Mouse (Mus musculus) kidney, adult 11 months (tissue): ENCODE results near the gene Smim9.
"Not testable (repeated sequence)": the region's sequence is repeated elsewhere in the genome, so short reads cannot be mapped to it uniquely, and the experiment has no call there.

Source experiments
- DNase-seq: peaks from one replicate; pipeline ENCODE4 v3.0.0; 2022

Smim9 gene

DNA sequence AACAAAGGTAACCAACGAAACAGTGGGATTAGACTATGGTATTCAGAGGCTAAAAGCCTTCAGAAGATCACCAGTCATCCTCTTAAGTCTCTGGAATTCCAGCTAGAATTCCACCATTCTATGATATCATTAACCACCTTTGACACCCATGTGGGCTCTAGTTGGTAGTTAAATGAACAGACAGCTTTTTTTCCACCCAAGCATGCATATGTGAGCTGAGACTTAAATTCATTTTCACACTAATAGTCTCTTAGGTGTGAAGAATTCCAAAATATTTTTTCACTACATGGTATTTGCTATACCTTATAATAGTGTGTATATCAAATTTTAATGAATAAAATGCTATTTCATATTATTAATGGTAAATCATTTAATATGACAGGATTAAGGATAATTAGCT is at the start of gene Smim9:
Smim9 (minus strand) TSS at position 101 of the 400 bp plus-strand sequence.
- no peak for DNase-seq

DNA sequence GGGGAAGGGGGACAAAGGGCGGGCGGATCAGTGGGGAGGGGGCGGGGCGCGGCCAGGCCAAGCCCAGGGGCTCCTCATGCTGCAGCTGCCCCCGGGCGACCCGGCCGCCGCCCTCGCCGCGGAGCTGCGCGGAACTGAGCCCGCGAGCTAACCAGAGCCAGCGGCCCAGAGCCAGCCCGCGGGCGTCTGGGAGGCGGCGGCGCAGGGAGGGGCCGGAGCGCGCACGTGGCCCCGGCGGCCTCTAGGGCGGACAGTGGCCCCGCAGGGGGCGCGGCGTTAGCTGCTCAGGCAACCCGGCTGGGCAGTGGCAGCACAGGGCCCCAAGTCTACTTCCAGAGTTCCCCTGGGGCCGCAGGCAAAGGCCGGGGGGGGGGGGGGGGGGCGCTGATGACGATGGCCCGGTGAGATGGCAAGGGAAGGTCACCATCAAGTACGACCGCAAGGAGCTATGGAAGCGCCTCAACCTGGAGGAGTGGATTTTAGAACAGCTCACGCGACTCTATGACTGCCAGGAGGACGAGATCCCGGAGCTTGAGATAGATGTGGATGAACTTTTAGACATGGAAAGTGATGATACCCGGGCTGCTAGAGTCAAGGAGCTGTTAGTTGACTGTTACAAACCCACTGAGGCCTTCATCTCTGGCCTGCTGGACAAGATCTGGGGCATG is 7.9 kb downstream of the Smim9 start:
- DNase-seq, result peak; percentile 47

DNA sequence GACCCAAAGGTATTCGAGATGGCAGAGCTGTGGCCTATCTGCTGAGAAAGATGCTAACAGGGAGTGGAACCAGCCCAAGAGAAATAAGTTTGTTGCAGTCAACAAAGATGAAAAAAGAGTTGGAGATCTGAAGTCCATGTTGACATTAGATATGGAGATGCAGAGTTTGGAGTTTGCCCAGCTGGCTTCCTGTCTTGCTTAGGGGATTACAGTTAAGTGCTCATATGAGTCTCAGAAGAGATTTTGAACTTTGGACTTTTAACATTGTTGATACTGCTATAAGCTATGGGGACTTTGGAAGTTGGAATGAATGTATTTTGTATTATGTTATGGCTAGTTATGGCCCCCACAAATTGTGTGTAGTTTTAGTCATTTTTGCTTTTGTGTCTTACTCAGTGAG is 11.3 kb downstream of the Smim9 start:
- DNase-seq, result no peak

DNA sequence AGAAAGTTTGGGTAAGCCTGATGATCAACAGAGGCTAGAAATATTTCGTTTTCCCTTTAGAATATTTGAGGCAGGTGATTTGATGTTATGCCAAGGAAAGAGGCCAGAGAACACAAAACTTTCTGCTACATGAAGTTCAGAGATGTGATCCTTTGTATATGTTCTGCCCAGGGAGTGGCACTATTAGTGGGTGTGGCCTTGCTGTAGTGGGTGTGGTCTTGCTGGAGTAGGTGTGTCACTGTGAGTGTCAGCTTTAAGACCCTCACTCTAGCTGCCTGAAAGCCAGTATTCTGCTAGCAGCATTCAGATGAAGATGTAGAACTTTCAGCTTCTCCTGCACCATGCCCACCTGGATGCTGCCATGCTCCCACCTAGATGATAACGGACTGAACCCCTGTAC is 13.3 kb downstream of the Smim9 start:
- no peak for DNase-seq

DNA sequence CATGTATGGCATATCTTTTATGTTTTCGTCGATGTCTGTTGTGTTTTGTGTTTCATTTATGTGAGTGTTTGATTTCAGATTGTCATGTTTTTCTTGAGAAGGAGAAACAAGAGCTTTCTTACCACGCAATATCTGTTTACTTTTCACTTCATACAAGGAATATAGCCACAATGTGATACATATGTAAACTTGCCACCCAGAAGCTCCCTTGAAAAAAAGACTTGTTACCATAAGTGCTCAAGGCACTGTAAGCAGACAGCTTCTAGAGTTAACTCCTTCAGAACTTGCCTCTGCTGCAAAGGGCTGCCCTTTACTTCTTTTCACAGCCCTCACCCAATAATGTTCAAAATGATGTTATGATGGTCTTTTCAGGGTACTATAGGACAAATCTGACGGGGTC is 15.2 kb downstream of the Smim9 start:
- DNase-seq, result no peak

DNA sequence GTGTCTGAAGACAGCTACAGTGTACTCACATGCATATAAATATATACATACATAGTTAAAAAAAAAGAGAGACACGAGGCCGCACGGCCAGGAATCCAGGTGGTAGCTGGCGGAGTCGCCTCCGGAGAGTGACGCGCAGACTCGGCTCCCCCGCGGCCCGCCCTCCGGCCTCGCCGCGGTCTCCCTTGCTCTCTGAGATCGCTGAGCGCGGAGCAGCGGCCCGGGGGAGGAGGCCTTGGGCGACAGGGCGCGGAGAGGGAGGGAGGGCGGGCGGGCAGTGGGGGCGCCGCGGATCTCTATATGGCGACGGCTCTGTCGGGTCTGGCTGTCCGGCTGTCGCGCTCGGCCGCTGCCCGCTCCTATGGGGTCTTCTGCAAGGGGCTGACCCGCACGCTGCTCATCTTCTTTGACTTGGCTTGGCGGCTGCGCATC is 20.4 kb downstream of the Smim9 start:
- DNase-seq, result not testable (repeated sequence)

DNA sequence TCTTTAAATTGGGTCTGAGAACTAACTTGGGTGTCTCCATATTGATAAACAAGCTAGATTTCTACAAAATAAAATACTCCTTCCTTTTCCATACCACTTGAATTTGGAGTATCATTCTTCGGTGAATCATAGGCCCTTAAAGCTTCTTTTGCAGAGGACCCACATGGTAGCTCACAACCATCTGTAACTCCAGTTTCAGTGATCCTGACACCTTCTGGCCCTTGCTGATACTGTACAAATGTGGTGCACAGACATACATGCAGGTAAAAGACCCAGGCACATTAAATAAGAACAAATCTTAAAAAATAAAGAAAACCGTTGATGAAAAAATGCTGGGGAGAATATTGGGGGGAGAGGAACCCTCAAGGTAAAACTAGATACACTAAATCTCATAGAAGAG is 25.4 kb downstream of the Smim9 start:
- DNase-seq, result no peak

DNA sequence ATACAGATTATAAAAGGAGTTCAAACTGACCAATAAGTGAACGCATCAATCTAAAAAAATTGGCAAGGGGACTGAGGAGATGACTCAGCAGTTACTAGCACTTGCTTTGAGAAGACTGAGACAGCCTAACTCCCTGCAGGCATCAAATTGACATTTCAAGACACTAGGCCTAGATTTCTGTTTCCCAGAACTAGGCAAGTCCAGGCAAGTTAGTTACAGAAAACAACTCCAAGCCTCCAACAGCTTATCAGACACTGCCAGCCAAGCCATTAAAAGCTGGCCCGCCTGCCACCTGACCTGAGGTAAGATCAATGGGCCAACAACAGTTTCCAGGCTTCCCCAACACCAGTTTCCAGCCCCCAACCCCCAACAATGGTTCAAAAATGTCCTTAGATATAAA is 25.8 kb downstream of the Smim9 start:
- DNase-seq, result no peak

DNA sequence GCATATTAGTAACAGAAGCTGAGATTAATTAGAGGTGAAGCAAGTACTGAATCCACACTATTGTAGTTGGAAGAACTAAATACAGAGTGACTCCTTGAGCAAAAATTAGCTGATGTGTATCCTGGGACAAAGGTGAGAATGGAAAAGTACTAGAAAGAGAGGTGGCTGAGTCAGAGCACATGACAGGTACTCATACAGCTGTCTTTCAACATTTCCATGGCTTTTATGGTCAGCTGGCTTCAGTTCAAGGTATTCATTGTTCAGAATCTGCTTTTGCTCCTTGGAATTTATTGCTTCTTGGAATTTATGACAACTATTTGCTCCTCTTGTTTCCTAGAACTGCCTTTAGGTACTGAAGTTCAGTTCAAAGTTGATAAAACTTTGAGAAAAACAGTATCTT is 26.6 kb downstream of the Smim9 start:
- no peak for DNase-seq

DNA sequence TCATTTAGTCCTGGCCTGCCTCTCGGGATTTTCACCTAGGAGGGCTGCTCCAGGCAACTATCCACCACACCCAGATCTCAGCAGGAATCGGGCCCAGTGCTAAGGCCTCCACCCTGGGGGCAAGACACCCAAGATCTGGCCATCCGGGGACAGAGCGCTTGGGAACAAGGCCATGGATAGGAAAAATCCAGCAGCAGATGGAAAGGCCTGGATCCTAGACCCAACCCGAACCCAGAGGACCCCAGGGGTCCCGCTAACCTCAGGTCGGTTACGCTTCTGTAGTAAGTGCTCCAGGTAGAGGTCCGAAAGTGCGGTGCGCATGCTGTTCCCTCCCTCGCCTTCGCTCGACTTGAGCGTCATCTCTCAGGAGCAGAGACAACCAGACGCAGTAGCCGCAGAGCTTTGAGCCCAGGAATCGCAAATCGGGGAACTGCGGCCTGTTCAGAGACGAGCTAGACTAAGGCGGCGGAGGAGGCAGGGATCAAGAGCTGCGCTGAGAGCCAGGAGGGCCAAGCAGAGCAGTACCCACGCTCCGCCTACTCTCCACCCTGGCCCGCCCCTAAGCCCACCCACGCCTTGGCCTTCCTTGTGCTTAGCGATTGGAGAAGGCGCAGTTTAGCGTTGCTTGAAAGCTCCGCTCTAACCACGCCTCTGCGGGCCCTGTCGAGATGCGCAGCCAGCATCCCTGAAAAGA is 33.0 kb downstream of the Smim9 start, which contains the start of gene Mpp1:
Mpp1 (minus strand) TSS at position 550 of the 694 bp plus-strand sequence.
- peak; percentile 83 for DNase-seq

DNA sequence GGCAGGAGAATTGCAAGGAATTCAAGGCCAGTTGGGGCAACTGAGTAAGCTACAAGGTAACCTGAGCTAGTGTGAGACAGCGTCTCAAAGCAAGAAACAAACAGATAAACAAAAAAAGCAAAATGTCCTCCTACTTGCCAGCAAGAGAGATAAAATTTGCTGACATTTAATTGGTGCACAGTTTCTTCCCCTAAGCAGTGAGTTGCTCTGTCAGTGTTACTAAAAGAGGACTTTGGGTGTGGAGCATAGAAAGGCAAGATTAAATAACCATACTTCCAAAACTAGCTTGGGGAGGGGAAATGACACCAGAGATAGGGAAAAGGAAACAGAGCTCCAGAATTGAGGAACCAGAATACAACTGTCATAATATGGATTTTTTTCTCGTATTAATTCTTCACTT is 34.1 kb downstream of the Smim9 start:
- DNase-seq, result no peak

DNA sequence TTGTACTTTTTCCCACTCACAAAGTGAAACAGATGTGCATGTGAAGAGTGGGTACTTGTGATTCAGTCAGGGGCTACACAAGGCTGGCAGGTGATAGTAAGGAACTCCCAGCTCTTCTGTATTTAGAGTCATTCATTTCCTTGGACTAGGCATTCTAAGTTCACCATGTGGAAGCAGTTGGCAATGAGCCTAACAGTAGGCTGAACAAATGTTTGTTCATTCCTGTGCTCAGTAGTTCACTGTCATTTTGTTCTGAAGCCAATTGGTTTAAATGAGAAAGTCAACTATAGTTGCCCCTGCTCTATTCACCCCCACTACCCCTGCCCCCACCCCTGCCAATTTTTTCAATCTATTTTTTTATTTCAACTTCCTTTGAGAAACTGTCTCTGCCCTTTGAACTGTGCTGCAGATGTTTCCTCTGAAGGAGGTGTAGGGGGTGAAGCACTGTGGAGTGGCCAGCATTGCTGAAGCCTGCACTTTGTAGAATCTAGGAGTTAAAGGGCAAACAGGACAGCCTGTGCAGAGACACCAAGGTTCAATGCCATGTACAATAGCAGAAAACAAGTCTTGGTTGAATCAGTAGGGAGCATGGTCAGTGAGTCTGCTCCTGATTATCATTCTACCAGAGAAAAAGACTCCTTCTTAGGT is 35.1 kb downstream of the Smim9 start:
- peak; percentile 66 for DNase-seq

DNA sequence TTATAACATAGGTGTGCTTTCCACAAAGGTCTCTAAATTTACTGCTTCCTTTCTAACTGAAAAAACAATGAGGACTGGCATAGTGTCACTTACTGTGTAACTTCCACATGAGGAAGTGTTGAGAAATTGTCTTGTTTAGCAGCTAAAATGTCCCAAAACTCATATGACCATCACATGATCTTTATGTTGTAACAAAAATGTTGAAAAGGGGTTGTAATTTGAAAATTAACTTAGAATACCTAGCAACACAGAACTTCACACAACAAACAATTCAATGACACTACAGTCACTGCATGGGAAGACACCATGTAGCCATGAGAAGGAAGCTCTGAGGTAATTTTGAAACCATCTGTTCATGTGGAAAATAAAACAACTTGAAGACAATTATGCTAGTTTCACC is 36.7 kb downstream of the Smim9 start:
- DNase-seq, result no peak

DNA sequence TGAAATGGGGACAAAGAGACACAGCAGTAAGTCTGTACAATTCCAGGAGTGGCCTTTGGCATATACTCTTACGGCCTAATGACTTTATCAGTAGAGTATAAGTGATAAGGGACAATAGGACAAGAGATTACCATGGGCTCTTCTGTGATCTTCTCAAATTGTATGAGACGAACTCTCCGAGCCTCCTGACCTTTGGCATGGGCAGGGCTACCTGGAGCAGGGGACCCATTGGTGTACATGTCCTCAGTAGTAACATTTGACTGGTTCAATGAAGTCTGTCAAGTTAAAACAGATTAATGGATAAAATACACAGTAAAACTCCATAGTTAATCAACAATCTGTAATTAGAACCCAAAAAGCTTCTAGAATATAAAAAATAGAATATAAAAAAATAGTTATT is 38.0 kb downstream of the Smim9 start:
- no peak for DNase-seq

DNA sequence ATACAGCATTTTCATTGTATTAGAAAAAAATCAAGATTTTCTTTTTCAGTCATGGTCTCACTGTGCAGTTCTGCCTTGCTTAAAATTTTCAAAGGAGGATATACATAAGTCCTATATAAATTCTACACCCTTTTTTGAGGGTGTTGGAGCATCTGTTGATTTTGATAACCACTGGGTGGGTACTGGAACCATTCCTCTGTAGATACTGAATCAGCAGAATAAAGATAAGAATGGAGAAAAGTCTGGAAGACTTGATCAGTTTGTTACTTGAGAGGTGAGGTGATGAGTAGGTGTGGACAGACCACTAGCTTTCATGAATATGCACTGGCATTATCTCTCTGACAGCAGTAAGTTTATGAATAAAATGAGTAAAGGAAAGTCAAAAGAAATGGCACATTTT is 48.0 kb downstream of the Smim9 start:
- DNase-seq, result no peak

DNA sequence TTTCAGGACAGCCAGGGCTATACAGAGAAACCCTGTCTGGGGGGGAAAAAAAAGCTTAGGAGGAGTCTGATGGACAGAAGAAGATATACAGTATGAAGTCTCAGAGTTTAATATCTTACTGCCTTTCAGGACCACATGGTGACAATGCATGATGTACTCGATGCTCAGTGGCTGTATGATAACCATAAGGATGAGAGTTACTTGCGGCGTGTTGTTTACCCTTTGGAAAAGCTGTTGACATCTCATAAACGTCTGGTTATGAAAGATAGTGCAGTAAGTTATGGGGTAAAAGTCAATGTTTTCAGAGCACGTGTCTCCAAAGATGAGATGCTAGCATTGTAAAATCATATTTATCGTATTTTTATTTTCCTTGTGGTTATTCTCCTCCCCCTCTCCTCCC is 61.3 kb downstream of the Smim9 start:
- no peak for DNase-seq

DNA sequence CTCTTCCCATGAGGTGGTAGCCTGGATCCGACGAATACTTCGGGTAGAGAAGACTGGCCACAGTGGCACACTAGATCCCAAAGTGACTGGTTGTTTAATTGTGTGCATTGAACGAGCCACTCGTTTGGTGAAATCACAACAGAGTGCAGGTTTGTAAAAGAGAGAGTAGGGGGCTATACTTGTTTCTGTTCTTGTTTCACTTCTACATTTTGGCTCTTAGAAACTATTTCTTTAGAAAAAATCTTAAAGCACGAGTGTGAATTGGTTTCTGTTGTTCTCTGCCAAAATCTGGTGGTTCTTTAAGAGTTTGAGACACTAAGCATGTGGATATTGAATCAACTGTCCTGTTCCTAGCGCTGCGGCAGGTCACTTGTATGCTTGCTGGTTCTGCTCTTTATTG is 64.8 kb downstream of the Smim9 start:
- DNase-seq, result no peak

DNA sequence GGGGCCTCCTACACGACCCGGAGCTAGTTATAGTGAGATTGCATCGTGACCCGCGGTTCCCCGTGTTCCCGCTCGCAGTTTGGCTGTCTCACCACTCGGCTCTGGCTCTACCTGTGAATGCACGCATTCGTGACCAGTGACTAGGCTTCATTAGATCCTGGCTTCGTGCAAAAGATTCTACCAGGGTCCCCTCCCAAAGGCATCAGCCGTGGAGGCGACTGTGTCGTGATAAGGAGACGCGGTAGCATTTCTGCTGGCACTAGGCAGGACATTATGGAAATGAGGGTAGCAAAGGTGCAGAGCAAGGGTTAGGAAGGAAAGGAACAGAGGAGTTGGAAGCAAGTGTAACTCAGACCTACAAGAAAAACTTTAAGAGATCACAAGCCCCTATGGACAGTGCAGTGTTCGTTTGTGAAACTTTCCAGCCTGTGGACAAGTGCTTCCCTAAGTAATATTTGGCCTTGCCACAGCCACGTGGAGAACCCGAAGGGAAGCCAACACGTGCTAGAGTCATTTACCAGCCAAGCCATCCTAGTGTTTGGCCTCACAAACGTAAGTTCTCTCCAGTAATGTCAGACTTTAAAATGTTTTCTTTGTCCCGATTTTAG is 67.3 kb downstream of the Smim9 start:
- DNase-seq, result no peak
